ENCODE assay signal across 9 mouse cellular contexts in genomic region chr8:50967386-50967785, GRCm38 (mm10).
DNase-seq lines count a peak whose midpoint lies in the region.
"Had no signal": no experiment of that assay in that cellular context is flagged by ENCODE, and none has a peak within 500 bp of the region (broad histone marks: within the 10 kb centered on the region; RNA-seq: fewer than 3 reads in every experiment).

No protein-coding gene starts in this region.

- peak; percentile 17 to 18 for DNase-seq in kidney, postnatal 4 days
- DNase-seq in kidney, postnatal 25 days, result no peak
- peak; percentile 34 for DNase-seq in MN1 (ENCODE audit: low spot score)
- peak; percentile 13 to 17 for DNase-seq in frontal cortex, postnatal 25 days (ENCODE audit: low spot score in 2 of 2)
- peak; percentile 18 for DNase-seq in retina, postnatal 1 day
- no peak for DNase-seq in yolk sac, embryonic 10.5 days (ENCODE audit: low spot score)
- DNase-seq in ovary, postnatal 10 days (ENCODE audit: low spot score), result no peak
- DNase-seq in spleen, postnatal 36 days (ENCODE audit: low spot score in 2 of 2), result no peak
- DNase-seq: gastrocnemius, postnatal 14 days had no signal

Comparison
In these comparisons a context has a peak if more than half of its experiments do, and no peak if none do; other contexts are left out.
1. DNase-seq: peak in kidney, postnatal 4 days (2 of 2), MN1 (single experiment), frontal cortex, postnatal 25 days (2 of 2) and retina, postnatal 1 day (single experiment); none in kidney, postnatal 25 days (0 of 2), yolk sac, embryonic 10.5 days (single experiment), ovary, postnatal 10 days (single experiment) and spleen, postnatal 36 days (0 of 2).